Mouse (Mus musculus) liver, adult 2 months (tissue): ENCODE measurements around the gene Sox5. TPM values are rescaled to one million over a fixed set of nuclear protein-coding genes. Genes with fewer than 3 reads are reported as not detected.
A peak's percentile ranks its signal among the peaks of the same experiment; 100 is the strongest.

Source experiments
- DNase-seq: peaks from one replicate; pipeline ENCODE4 v3.0.0-alpha.2; 2011; ENCODE audit warnings: low read depth, low spot score; ENCODE audit errors: extremely low read depth
- H3K27ac ChIP-seq: fragments of 200-500 bp; replicated peaks from 2 replicates; pipeline ENCODE4 v1.5.1; 2012; ENCODE audit warnings: low read depth, mild to moderate bottlenecking, control low read depth, inconsistent platforms, low read length; ENCODE audit not compliant: insufficient read depth
- H3K27me3 ChIP-seq: fragments of 200-500 bp; 2 replicates; pipeline ENCODE4 v1.6.1; 2012; ENCODE audit warnings: mild to moderate bottlenecking, moderate library complexity, low read length, inconsistent platforms; ENCODE audit not compliant: control insufficient read depth, insufficient read depth
- H3K36me3 ChIP-seq: fragments of 200-500 bp; 2 replicates; pipeline ENCODE4 v1.6.1; 2012; ENCODE audit warnings: low read length, inconsistent platforms; ENCODE audit not compliant: control insufficient read depth, insufficient read depth
- H3K4me1 ChIP-seq: fragments of 200-500 bp; 2 replicates; pipeline ENCODE4 v1.6.1; 2011; ENCODE audit warnings: low read length; ENCODE audit not compliant: control insufficient read depth, insufficient read depth
- H3K4me3 ChIP-seq: fragments of 200-500 bp; 2 replicates; pipeline ENCODE4 v1.5.1; 2011; ENCODE audit warnings: low read depth, mild to moderate bottlenecking, control low read depth, low read length, moderate library complexity; ENCODE audit not compliant: insufficient read depth
- H3K79me2 ChIP-seq: fragments of 200-500 bp; 2 replicates; pipeline ENCODE4 v1.6.1; 2012; ENCODE audit warnings: inconsistent platforms, mild to moderate bottlenecking, low read length, moderate library complexity; ENCODE audit not compliant: control insufficient read depth, insufficient read depth
- H3K9ac ChIP-seq: fragments of 200-500 bp; 2 replicates; pipeline ENCODE4 v1.6.1; 2012; ENCODE audit warnings: low read depth, mild to moderate bottlenecking, control low read depth, inconsistent platforms, low read length
- CTCF ChIP-seq: fragments of 200-500 bp; IDR thresholded peaks from 2 replicates; pipeline ENCODE4 v1.5.1; 2011; ENCODE audit warnings: low read depth, low read length, control low read depth
- POLR2A ChIP-seq: fragments of 200-500 bp; IDR thresholded peaks from 2 replicates; pipeline ENCODE4 v1.6.1; 2011; ENCODE audit warnings: low read length, control low read depth; ENCODE audit not compliant: insufficient read depth; ENCODE audit errors: extremely low read depth
- WGBS: fragments of 180-500 bp; shearing (Covaris S2); methylation state at CpG from one replicate; pipeline ENCODE4 v1.1.7; 2018; 5-methylcytosine and 5-hydroxymethylcytosine counted together
- polyA plus RNA-seq: library from polyadenylated mRNA; depleted of rRNA; stranded (reverse); fragments of >200 nt; gene quantifications from 2 replicates; pipeline ENCODE4 v1.2.3, GENCODE M21; 2012
- total RNA-seq: library from RNA; depleted of rRNA; stranded (reverse); fragments of >200 nt; gene quantifications from 2 replicates; pipeline ENCODE4 v1.2.3, GENCODE M21; 2014

The Sox5 gene
- total and polyA plus RNA-seq, 2 experiments, result 7.5 to 31.6 TPM

- TF ChIP-seq CTCF, result no peak
- no peak for TF ChIP-seq POLR2A
- no peaks in the 10 kb centered on the region for H3K36me3 ChIP-seq
- H3K79me2 ChIP-seq, result peaks cover 3% of the 10 kb centered on the region; the same call in 1 of the 2 replicates
- 77% methylated on average over 7 of the region's 7 CpGs for WGBS
- no peak for DNase-seq
- no peak overlapping the region for H3K27ac ChIP-seq
- no peaks in the 10 kb centered on the region for H3K4me1 ChIP-seq
- no peaks in the 10 kb centered on the region for H3K27me3 ChIP-seq
- H3K9ac ChIP-seq, result no peak overlapping the region
- H3K4me3 ChIP-seq, result no peak overlapping the region
Observed at GRCm38 (mm10) chr6:144691298-144692041, 90.3 kb downstream of the Sox5 start.

GRCm38 (mm10) chr6:144689076-144689475 is 92.7 kb downstream of the Sox5 start:
- H3K36me3 ChIP-seq, result no peaks in the 10 kb centered on the region
- no peaks in the 10 kb centered on the region for H3K4me1 ChIP-seq
- 93% methylated on average over 3 of the region's 3 CpGs for WGBS
- no peak overlapping the region for H3K27ac ChIP-seq
- TF ChIP-seq CTCF (no peak), POLR2A (no peak)
- no peak for DNase-seq
- no peaks in the 10 kb centered on the region for H3K27me3 ChIP-seq
- no peak overlapping the region for H3K4me3 ChIP-seq
- no peak overlapping the region for H3K9ac ChIP-seq
- H3K79me2 ChIP-seq, result no peaks in the 10 kb centered on the region; the same call in 1 of the 2 replicates

GRCm38 (mm10) chr6:144687681-144688080 is 94.1 kb downstream of the Sox5 start:
- Histone ChIP-seq H3K9ac (no peak overlapping the region), H3K4me3 (no peak overlapping the region), H3K79me2 (no peaks in the 10 kb centered on the region), H3K27ac (no peak overlapping the region), H3K4me1 (no peaks in the 10 kb centered on the region), H3K27me3 (no peaks in the 10 kb centered on the region), H3K36me3 (no peaks in the 10 kb centered on the region)
- DNase-seq, result no peak
- TF ChIP-seq POLR2A (no peak), CTCF (no peak)
- 78% methylated on average over 8 of the region's 8 CpGs for WGBS

GRCm38 (mm10) chr6:144681045-144681789 is 100.6 kb downstream of the Sox5 start:
- TF ChIP-seq POLR2A (no peak), CTCF (no peak)
- no peaks in the 10 kb centered on the region for H3K27me3 ChIP-seq
- WGBS, result 82% methylated on average over 12 of the region's 12 CpGs
- no peaks in the 10 kb centered on the region for H3K4me1 ChIP-seq
- no peaks in the 10 kb centered on the region for H3K36me3 ChIP-seq
- peak; percentile 4 for DNase-seq
- no peak overlapping the region for H3K27ac ChIP-seq
- H3K4me3 ChIP-seq, result no peak overlapping the region
- no peaks in the 10 kb centered on the region for H3K79me2 ChIP-seq
- no peak overlapping the region for H3K9ac ChIP-seq

- no peaks in the 10 kb centered on the region for H3K27me3 ChIP-seq
- TF ChIP-seq CTCF (no peak), POLR2A (no peak)
- 85% methylated on average over 9 of the region's 9 CpGs for WGBS
- no peak overlapping the region for H3K9ac ChIP-seq
- no peaks in the 10 kb centered on the region for H3K79me2 ChIP-seq
- no peak overlapping the region for H3K27ac ChIP-seq
- no peaks in the 10 kb centered on the region for H3K4me1 ChIP-seq
- H3K36me3 ChIP-seq, result no peaks in the 10 kb centered on the region
- DNase-seq, result no peak
- H3K4me3 ChIP-seq, result no peak overlapping the region
Observed at GRCm38 (mm10) chr6:144677491-144678133, 104.2 kb downstream of the Sox5 start.

GRCm38 (mm10) chr6:144675111-144675510 is 106.7 kb downstream of the Sox5 start:
- H3K36me3 ChIP-seq, result no peaks in the 10 kb centered on the region
- DNase-seq, result no peak
- H3K4me3 ChIP-seq, result no peak overlapping the region
- no peak overlapping the region for H3K9ac ChIP-seq
- 95% methylated on average over 6 of the region's 6 CpGs for WGBS
- H3K4me1 ChIP-seq, result no peaks in the 10 kb centered on the region
- no peak overlapping the region for H3K27ac ChIP-seq
- H3K79me2 ChIP-seq, result no peaks in the 10 kb centered on the region
- no peaks in the 10 kb centered on the region for H3K27me3 ChIP-seq
- TF ChIP-seq CTCF, result no peak
- no peak for TF ChIP-seq POLR2A
